Mouse (Mus musculus) embryo, embryonic 10.5 days (tissue): Measurements from ENCODE around the gene Nav3.

Experiments
- DNase-seq: peaks from one replicate; pipeline ENCODE4 v3.0.0-alpha.2; 2015; ENCODE audit warnings: low spot score

The Nav3 gene

GRCm38 (mm10) chr10:109919515-109919914 is 536.5 kb downstream of the Nav3 start:
- no peak for DNase-seq

- DNase-seq, result peak; percentile 36
Measured at GRCm38 (mm10) chr10:109907206-109907605, 548.8 kb downstream of the Nav3 start.

GRCm38 (mm10) chr10:109906413-109906785 is 549.6 kb downstream of the Nav3 start:
- peak; percentile 23 for DNase-seq

- DNase-seq, result no peak
Measured at GRCm38 (mm10) chr10:109905649-109906412, 550.2 kb downstream of the Nav3 start.

GRCm38 (mm10) chr10:109904841-109905240 is 551.2 kb downstream of the Nav3 start:
- no peak for DNase-seq

GRCm38 (mm10) chr10:109903701-109904555 is 552.1 kb downstream of the Nav3 start:
- DNase-seq, result no peak

- DNase-seq, result no peak
Measured at GRCm38 (mm10) chr10:109903241-109903640, 552.8 kb downstream of the Nav3 start.

GRCm38 (mm10) chr10:109889171-109889475 is 566.9 kb downstream of the Nav3 start:
- DNase-seq, result no peak

- no peak for DNase-seq
Measured at GRCm38 (mm10) chr10:109888355-109889170, 567.4 kb downstream of the Nav3 start.

- no peak for DNase-seq
Measured at GRCm38 (mm10) chr10:109887160-109887559, 568.8 kb downstream of the Nav3 start.

GRCm38 (mm10) chr10:109876107-109876506 is 579.9 kb downstream of the Nav3 start:
- no peak for DNase-seq

GRCm38 (mm10) chr10:109875312-109875830 is 580.6 kb downstream of the Nav3 start:
- DNase-seq, result no peak

GRCm38 (mm10) chr10:109874652-109875311 is 581.2 kb downstream of the Nav3 start:
- DNase-seq, result peak; percentile 20

- no peak for DNase-seq
Measured at GRCm38 (mm10) chr10:109866063-109866462, 589.9 kb downstream of the Nav3 start.

GRCm38 (mm10) chr10:109865391-109865790 is 590.6 kb downstream of the Nav3 start:
- no peak for DNase-seq

GRCm38 (mm10) chr10:109864708-109865107 is 591.3 kb downstream of the Nav3 start:
- peak; percentile 75 for DNase-seq

- DNase-seq, result peak; percentile 69
Measured at GRCm38 (mm10) chr10:109861275-109861674, 594.7 kb downstream of the Nav3 start.

- no peak for DNase-seq
Measured at GRCm38 (mm10) chr10:109858568-109858967, 597.4 kb downstream of the Nav3 start.

- peak; percentile 42 for DNase-seq
Measured at GRCm38 (mm10) chr10:109852392-109852791, 603.6 kb downstream of the Nav3 start.

GRCm38 (mm10) chr10:109847631-109848030 is 608.4 kb downstream of the Nav3 start:
- DNase-seq, result no peak

GRCm38 (mm10) chr10:109843661-109844060 is 612.3 kb downstream of the Nav3 start:
- DNase-seq, result no peak
